Mouse (Mus musculus) CH12.LX (cell line): ENCODE measurements around the gene B3gnt2. TPM values are rescaled to one million over a fixed set of nuclear protein-coding genes. Genes with fewer than 3 reads are reported as not detected.

Experiments
- DNase-seq: peaks from one replicate; pipeline ENCODE4 v3.0.0-alpha.2; 2013; ENCODE audit errors: extremely low read depth
- H3K27ac ChIP-seq: 2 replicates; pipeline ENCODE4 v1.5.1; 2012; ENCODE audit warnings: low read depth, mild to moderate bottlenecking, control low read depth, moderate library complexity; ENCODE audit not compliant: insufficient read depth
- H3K27me3 ChIP-seq: replicated peaks from 2 replicates; pipeline ENCODE3; 2012; ENCODE audit warnings: inconsistent platforms
- H3K36me3 ChIP-seq, 2 experiments: replicated peaks in 1 of 2; 2 replicates each; pipeline versions ENCODE3 to v1.6.1; 2012; ENCODE audit warnings: inconsistent platforms in 1 of 2, low read length in 1 of 2, mild to moderate bottlenecking in 1 of 2, mixed read lengths in 1 of 2, moderate library complexity in 1 of 2; ENCODE audit not compliant: control insufficient read depth in 1 of 2, insufficient read depth in 1 of 2
- H3K4me1 ChIP-seq, 2 experiments: 2 replicates each; pipeline ENCODE4 v1.6.1; 2012; ENCODE audit warnings: inconsistent platforms in 1 of 2, moderate library complexity in 1 of 2; ENCODE audit not compliant: insufficient read depth in 2 of 2, control insufficient read depth in 1 of 2
- H3K4me2 ChIP-seq: 2 replicates; pipeline ENCODE4 v1.6.1; 2012; ENCODE audit warnings: low read depth, mild to moderate bottlenecking, control low read depth; ENCODE audit not compliant: poor library complexity, insufficient read depth, severe bottlenecking
- H3K4me3 ChIP-seq, 3 experiments: fragments of 150-350 bp in 1 of 3; sonication (generic) in 1 of 3; replicated peaks in 1 of 3; 2 replicates each; pipeline versions ENCODE3 to v1.5.1; 2011 to 2012; ENCODE audit warnings: low read depth in 2 of 3, low read length in 2 of 3, mild to moderate bottlenecking in 2 of 3, moderate library complexity in 2 of 3, control low read depth in 1 of 3, improper control_type of control experiment in 1 of 3, inconsistent platforms in 1 of 3, mixed read lengths in 1 of 3; ENCODE audit not compliant: poor library complexity in 1 of 3
- H3K79me2 ChIP-seq: replicated peaks from 2 replicates; pipeline ENCODE4 v1.6.1; 2012; ENCODE audit warnings: mild to moderate bottlenecking, moderate library complexity; ENCODE audit not compliant: control insufficient read depth, poor library complexity, insufficient read depth, severe bottlenecking; ENCODE audit errors: extremely low read depth
- H3K9ac ChIP-seq: 2 replicates; pipeline ENCODE4 v1.6.1; 2012; ENCODE audit warnings: low read depth, mild to moderate bottlenecking, control low read depth, moderate library complexity; ENCODE audit not compliant: insufficient read depth
- H3K9me3 ChIP-seq: replicated peaks from 2 replicates; pipeline ENCODE3; 2012; ENCODE audit warnings: low read length, inconsistent platforms, mixed read lengths
- CHD1 ChIP-seq: IDR thresholded peaks from 2 replicates; pipeline ENCODE4 v1.6.1; 2012; ENCODE audit warnings: low read depth, low read length, improper control_type of control experiment, inconsistent platforms
- EP300 ChIP-seq: IDR thresholded peaks from 2 replicates; pipeline ENCODE4 v1.6.1; 2011; ENCODE audit warnings: low read length, improper control_type of control experiment
- ETS1 ChIP-seq: conservative IDR thresholded peaks from 2 replicates; pipeline ENCODE4 v1.6.1; 2012; ENCODE audit warnings: low read depth, mild to moderate bottlenecking, inconsistent platforms, low read length, improper control_type of control experiment, moderate library complexity
- GABPA ChIP-seq: IDR thresholded peaks from 2 replicates; pipeline ENCODE4 v1.6.1; 2012; ENCODE audit warnings: low read depth, low read length, improper control_type of control experiment, inconsistent platforms; ENCODE audit not compliant: insufficient replicate concordance
- HCFC1 ChIP-seq: IDR thresholded peaks from 2 replicates; pipeline ENCODE4 v1.6.1; 2012; ENCODE audit warnings: low read depth, mild to moderate bottlenecking, inconsistent platforms, low read length, improper control_type of control experiment
- JUND ChIP-seq: conservative IDR thresholded peaks from 2 replicates; pipeline ENCODE4 v1.6.1; 2011; ENCODE audit warnings: low read depth, low read length, improper control_type of control experiment
- MAX ChIP-seq: IDR thresholded peaks from 2 replicates; pipeline ENCODE4 v1.6.1; 2011; ENCODE audit warnings: low read length, improper control_type of control experiment
- NELFE ChIP-seq: IDR thresholded peaks from 2 replicates; pipeline ENCODE4 v1.6.1; 2011; ENCODE audit warnings: low read depth, low read length, improper control_type of control experiment
- SIN3A ChIP-seq: IDR thresholded peaks from 2 replicates; pipeline ENCODE4 v1.6.1; 2012; ENCODE audit warnings: low read length, improper control_type of control experiment, inconsistent platforms
- TBP ChIP-seq: conservative IDR thresholded peaks from 2 replicates; pipeline ENCODE4 v1.6.1; 2011; ENCODE audit warnings: low read depth, low read length, improper control_type of control experiment
- USF2 ChIP-seq: conservative IDR thresholded peaks from 2 replicates; pipeline ENCODE4 v1.6.1; 2011; ENCODE audit warnings: low read depth, low read length, improper control_type of control experiment
- ZC3H11A ChIP-seq: IDR thresholded peaks from 2 replicates; pipeline ENCODE4 v1.6.1; 2012; ENCODE audit warnings: low read depth, mild to moderate bottlenecking, inconsistent platforms, low read length, improper control_type of control experiment
- ZMIZ1 ChIP-seq: IDR thresholded peaks from 2 replicates; pipeline ENCODE4 v1.6.1; 2012; ENCODE audit warnings: low read depth, mild to moderate bottlenecking, inconsistent platforms, low read length, improper control_type of control experiment
- ZNF384 ChIP-seq: IDR thresholded peaks from 2 replicates; pipeline ENCODE4 v1.6.1; 2012; ENCODE audit warnings: low read depth, low read length, improper control_type of control experiment, inconsistent platforms
- dilution Hi-C: fragments of 300-500 bp; cut with MboI; formaldehyde crosslinking; loops from 2 replicates; pipeline ENCODE4 v1.14.3; 2020; ENCODE audit warnings: low sequenced_read_pairs; ENCODE audit not compliant: extremely low pct_unique_long_range_greater_than_20kb, extremely low pct_ligation_motif_present
- in situ Hi-C: fragments of 300-500 bp; cut with MboI; formaldehyde crosslinking; loops from 3 replicates; pipeline ENCODE4 v1.14.3; 2019; ENCODE audit warnings: low sequenced_read_pairs, low pct_ligation_motif_present, low pct_unique_long_range_greater_than_20kb, mixed read lengths
- polyA plus RNA-seq: library from polyadenylated mRNA; unstranded; fragments of >175 nt; gene quantifications from 2 replicates; pipeline ENCODE4 v1.2.1, GENCODE M21; 2012; ENCODE audit warnings: low read depth; ENCODE audit not compliant: insufficient read length
- total RNA-seq, 2 experiments: library from RNA; depleted of rRNA; stranded (reverse); fragments of 300-350 nt in 1 of 2; fragments of >200 nt in 1 of 2; gene quantifications; 2 replicates each; pipeline ENCODE4 v1.2.3; 2012 to 2014

B3gnt2 gene
- total and polyA plus RNA-seq, 3 experiments = 74.6 to 96.0 (median 75.2) TPM

- no peaks in the 10 kb centered on the region for H3K36me3 ChIP-seq
- DNase-seq = no peak
- no peak overlapping the region for H3K4me3 ChIP-seq
- H3K4me1 ChIP-seq = peaks cover 17 to 56% of the 10 kb centered on the region in 2 experiments
- TF ChIP-seq JUND = 0 out of 2 replicates have a peak, but pooled peaks have one; percentile 30
- no peak for TF ChIP-seq ZC3H11A
- no peaks in the 10 kb centered on the region for H3K9me3 ChIP-seq
- no peak overlapping the region for H3K4me2 ChIP-seq
- H3K9ac ChIP-seq = no peak overlapping the region
- H3K79me2 ChIP-seq = no peaks in the 10 kb centered on the region
- dilution Hi-C loops (no loop called here), in situ Hi-C loops (no loop called here)
- no peak overlapping the region for H3K27ac ChIP-seq
- peaks cover 28% of the 10 kb centered on the region for H3K27me3 ChIP-seq
Observed at GRCm38 (mm10) chr11:22889224-22889623, 28.5 kb upstream of the B3gnt2 start.

DNA sequence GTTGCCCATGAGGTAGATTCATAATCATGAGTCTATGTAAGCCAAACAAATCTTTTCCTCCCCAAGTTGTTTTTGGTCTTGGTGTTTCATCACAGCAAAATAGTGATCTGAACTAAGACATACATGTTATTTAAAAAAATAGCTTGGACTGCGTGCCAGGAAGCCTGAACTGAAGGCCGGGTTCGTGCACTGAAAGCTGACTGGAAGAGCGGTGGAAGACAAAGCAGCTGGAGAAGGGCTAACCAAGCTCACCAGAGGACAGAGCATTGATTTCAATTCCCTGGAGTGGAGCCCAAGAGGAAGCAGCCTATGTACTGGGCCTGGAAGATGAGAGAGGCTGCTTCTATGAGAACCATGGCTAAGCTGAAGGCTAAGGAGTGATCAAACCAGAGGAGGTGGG, 26.2 kb upstream of the B3gnt2 start:
- no peaks in the 10 kb centered on the region for H3K9me3 ChIP-seq
- no peak overlapping the region for H3K4me3 ChIP-seq
- no peaks in the 10 kb centered on the region for H3K79me2 ChIP-seq
- no peaks in the 10 kb centered on the region for H3K36me3 ChIP-seq
- no peak for DNase-seq
- H3K27me3 ChIP-seq = peaks cover 13% of the 10 kb centered on the region
- no peak overlapping the region for H3K4me2 ChIP-seq
- in situ Hi-C loops = no loop called here
- no peak overlapping the region for H3K9ac ChIP-seq
- no peak for TF ChIP-seq ZNF384
- no peak for TF ChIP-seq NELFE
- TF ChIP-seq SIN3A = no peak
- TF ChIP-seq ETS1 = no peak
- no peak for TF ChIP-seq ZC3H11A
- no peak for TF ChIP-seq ZMIZ1
- no peak for TF ChIP-seq EP300
- no peak for TF ChIP-seq CHD1
- no peak for TF ChIP-seq USF2
- TF ChIP-seq HCFC1 = no peak
- TF ChIP-seq TBP = no peak
- no peak for TF ChIP-seq MAX
- H3K27ac ChIP-seq = no peak overlapping the region
- dilution Hi-C loops = no loop called here
- H3K4me1 ChIP-seq = peaks cover 17 to 51% of the 10 kb centered on the region in 2 experiments

- Histone ChIP-seq H3K4me1 (peaks cover 6 to 51% of the 10 kb centered on the region in 2 experiments; a peak in 2 of 4 replicates), H3K9me3 (no peaks in the 10 kb centered on the region), H3K79me2 (no peaks in the 10 kb centered on the region), H3K9ac (no peak overlapping the region), H3K27ac (no peak overlapping the region), H3K4me3 (no peak overlapping the region), H3K27me3 (peaks cover 10% of the 10 kb centered on the region), H3K4me2 (no peak overlapping the region), H3K36me3 (no peaks in the 10 kb centered on the region)
- in situ Hi-C loops = no loop called here
- no peak for TF ChIP-seq GABPA
- dilution Hi-C loops = no loop called here
- no peak for DNase-seq
Observed at GRCm38 (mm10) chr11:22885350-22885749, 24.6 kb upstream of the B3gnt2 start.
